Mouse (Mus musculus): Measurements from ENCODE around the gene Sncb.

GRCm38 (mm10) chr13:54780592-54780991, 14.2 kb upstream of the Sncb start:
- no peak for TF ChIP-seq CTCF (IDR thresholded peaks at IDR 0.05; ENCODE audit: borderline replicate concordance, insufficient read depth, low read depth, low read length)
- no peak for TF ChIP-seq POLR2A (IDR thresholded peaks at IDR 0.05; ENCODE audit: borderline replicate concordance, insufficient read depth, low read length)
